Mouse (Mus musculus) hindbrain, embryonic 14.5 days (tissue): Measurements from ENCODE around the gene Memo1. TPM values are rescaled to one million over a fixed set of nuclear protein-coding genes. Genes with fewer than 3 reads are reported as not detected.
A peak's percentile ranks its signal among the peaks of the same experiment; 100 is the strongest.
"Not testable (repeated sequence)": the region's sequence is repeated elsewhere in the genome, so short reads cannot be mapped to it uniquely, and the experiment has no call there.

Experiments used
- ATAC-seq: fragments of 200-750 bp; cut with Nextera tagmentation; 2 replicates; pipeline ENCODE4 v1.8.0; 2017; ENCODE audit warnings: moderate number of reproducible peaks, mild to moderate bottlenecking, moderate TSS enrichment, moderate library complexity; ENCODE audit not compliant: low FRiP score
- DNase-seq: peaks from one replicate; pipeline ENCODE4 v3.0.0-alpha.2; 2015; ENCODE audit warnings: low spot score
- H3K27ac ChIP-seq: fragments of 300-500 bp; sonication (generic); 2 replicates; pipeline ENCODE4 v1.5.1; 2014; ENCODE audit warnings: mild to moderate bottlenecking, moderate library complexity
- H3K27me3 ChIP-seq: fragments of 300-500 bp; sonication (generic); 2 replicates; pipeline ENCODE4 v1.6.1; 2014; ENCODE audit warnings: mild to moderate bottlenecking, low read length, mixed read lengths; ENCODE audit not compliant: control insufficient read depth, insufficient read depth
- H3K36me3 ChIP-seq: fragments of 300-500 bp; sonication (generic); replicated peaks from 2 replicates; pipeline ENCODE4 v1.6.1; 2014; ENCODE audit not compliant: control insufficient read depth, insufficient read depth
- H3K4me1 ChIP-seq: fragments of 300-500 bp; sonication (generic); replicated peaks from 2 replicates; pipeline ENCODE4 v1.6.1; 2014; ENCODE audit warnings: antibody characterized with exemption, low read length, mixed read lengths; ENCODE audit not compliant: control insufficient read depth, insufficient read depth
- H3K4me2 ChIP-seq: fragments of 300-500 bp; sonication (generic); replicated peaks from 2 replicates; pipeline ENCODE4 v1.6.1; 2014; ENCODE audit warnings: mild to moderate bottlenecking, moderate library complexity
- H3K4me3 ChIP-seq: fragments of 300-500 bp; sonication (generic); replicated peaks from 2 replicates; pipeline ENCODE4 v1.5.1; 2014; ENCODE audit warnings: mild to moderate bottlenecking, low read length
- H3K9ac ChIP-seq: fragments of 300-500 bp; sonication (generic); 2 replicates; pipeline ENCODE4 v1.6.1; 2014
- H3K9me3 ChIP-seq: fragments of 300-500 bp; sonication (generic); 2 replicates; pipeline ENCODE4 v1.6.1; 2016; ENCODE audit warnings: low read length; ENCODE audit not compliant: control insufficient read depth
- WGBS: fragments of 180-500 bp; shearing (Covaris S2); extraction: QIAGEN DNeasy Blood & Tissue Kit; methylation state at CpG from one replicate; pipeline ENCODE4 v1.1.7; 2014; 5-methylcytosine and 5-hydroxymethylcytosine counted together
- polyA plus RNA-seq: library from polyadenylated mRNA; unstranded; fragments of >200 nt; fragmentation: Nextera tagmentation; extraction: Ambion mirVana; gene quantifications from 2 replicates; pipeline ENCODE4 v1.2.1, GENCODE M21; 2014

Memo1 gene
- 61.0 and 61.9 TPM in 2 replicates for polyA plus RNA-seq

GRCm38 (mm10) chr17:74295026-74295970 lies at the start of gene Memo1:
Gene Memo1, minus strand, starts transcription at chr17:74295521.
- peak within 1 kb of the TSS; percentile 94 for H3K9ac ChIP-seq
- H3K4me1 ChIP-seq: peaks cover 26% of the 10 kb centered on the region
- H3K4me2 ChIP-seq: peak within 1 kb of the TSS; percentile 84
- peak within 1 kb of the TSS; percentile 98 for H3K27ac ChIP-seq
- DNase-seq (peak; percentile 79), ATAC-seq (peak; percentile 94)
- no peaks in the 10 kb centered on the region for H3K27me3 ChIP-seq
- peaks cover 9% of the 10 kb centered on the region; the same call in 1 of the 2 replicates for H3K36me3 ChIP-seq
- H3K9me3 ChIP-seq: no peaks in the 10 kb centered on the region
- WGBS: under 1% methylated on average over 75 of the region's 110 CpGs
- peak within 1 kb of the TSS; percentile 91 for H3K4me3 ChIP-seq

- DNase-seq (no peak), ATAC-seq (no peak)
- Histone ChIP-seq H3K4me2 (peak overlapping the region; percentile 94), H3K4me3 (peak overlapping the region; percentile 84), H3K27me3 (no peaks in the 10 kb centered on the region), H3K4me1 (peaks cover 33% of the 10 kb centered on the region), H3K27ac (no peak overlapping the region), H3K9ac (peak overlapping the region; percentile 96; the same call in 1 of the 2 replicates), H3K36me3 (no peaks in the 10 kb centered on the region), H3K9me3 (no peaks in the 10 kb centered on the region)
- WGBS: 30% methylated on average over 5 of the region's 5 CpGs
These were observed 45.8 kb upstream of the Memo1 start for GRCm38 (mm10) chr17:74341151-74341550.

- ATAC-seq (peak; percentile 65), DNase-seq (peak; percentile 31)
- Histone ChIP-seq H3K4me1 (peaks cover 33% of the 10 kb centered on the region), H3K9me3 (no peaks in the 10 kb centered on the region), H3K27me3 (no peaks in the 10 kb centered on the region), H3K4me3 (peak within 1 kb of the TSS; percentile 84), H3K27ac (peak within 1 kb of the TSS; percentile 98), H3K9ac (peak within 1 kb of the TSS; percentile 96), H3K36me3 (no peaks in the 10 kb centered on the region), H3K4me2 (peak within 1 kb of the TSS; percentile 94)
- WGBS: under 1% methylated on average over 71 of the region's 90 CpGs
These were observed 43.9 kb upstream of the Memo1 start, which contains the start of gene Spast for GRCm38 (mm10) chr17:74338937-74339804. Gene Spast, plus strand, starts transcription at chr17:74338987.

GRCm38 (mm10) chr17:74338225-74338931 lies 43.1 kb upstream of the Memo1 start:
- H3K36me3 ChIP-seq: no peaks in the 10 kb centered on the region
- ATAC-seq (peak; percentile 92), DNase-seq (peak; percentile 97)
- no peaks in the 10 kb centered on the region for H3K27me3 ChIP-seq
- H3K4me2 ChIP-seq: peak overlapping the region; percentile 94
- peaks cover 33% of the 10 kb centered on the region for H3K4me1 ChIP-seq
- under 1% methylated on average over 35 of the region's 50 CpGs for WGBS
- peak overlapping the region; percentile 84 for H3K4me3 ChIP-seq
- peak overlapping the region; percentile 96 for H3K9ac ChIP-seq
- no peaks in the 10 kb centered on the region for H3K9me3 ChIP-seq
- H3K27ac ChIP-seq: peak overlapping the region; percentile 98

GRCm38 (mm10) chr17:74331049-74331676 lies 35.8 kb upstream of the Memo1 start:
- ATAC-seq (no peak), DNase-seq (no peak)
- no peak overlapping the region for H3K4me2 ChIP-seq
- no peak overlapping the region for H3K9ac ChIP-seq
- H3K4me3 ChIP-seq: no peak overlapping the region
- H3K4me1 ChIP-seq: no peaks in the 10 kb centered on the region
- no peaks in the 10 kb centered on the region for H3K9me3 ChIP-seq
- H3K36me3 ChIP-seq: no peaks in the 10 kb centered on the region
- H3K27ac ChIP-seq: no peak overlapping the region
- WGBS: 82% methylated on average over 9 of the region's 9 CpGs
- no peaks in the 10 kb centered on the region for H3K27me3 ChIP-seq

- not testable (repeated sequence) for H3K27me3 ChIP-seq, ATAC-seq, H3K9me3 ChIP-seq, H3K4me1 ChIP-seq, H3K36me3 ChIP-seq, H3K9ac ChIP-seq, H3K4me2 ChIP-seq, H3K4me3 ChIP-seq, H3K27ac ChIP-seq
- 52% methylated on average over 2 of the region's 2 CpGs for WGBS
- DNase-seq: peak; percentile 65
These were observed 32.8 kb upstream of the Memo1 start for GRCm38 (mm10) chr17:74328146-74328545.

- WGBS: 87% methylated on average over 7 of the region's 7 CpGs
- not testable (repeated sequence) for H3K36me3 ChIP-seq, ATAC-seq, H3K9me3 ChIP-seq, H3K4me2 ChIP-seq, H3K27ac ChIP-seq, H3K27me3 ChIP-seq, H3K4me3 ChIP-seq, DNase-seq, H3K9ac ChIP-seq, H3K4me1 ChIP-seq
These were observed 31.9 kb upstream of the Memo1 start for GRCm38 (mm10) chr17:74327195-74327594.

- ATAC-seq: no peak
- H3K27ac ChIP-seq: no peak within 1 kb of the TSS
These were observed 28.5 kb upstream of the Memo1 start, which contains the start of gene Dpy30 for GRCm38 (mm10) chr17:74323844-74324243. Gene Dpy30, minus strand, starts transcription at chr17:74323944.

More at GRCm38 (mm10) chr17:74323844-74324243, 28.5 kb upstream of the Memo1 start, which contains the start of gene Dpy30:
- 82% methylated on average over 2 of the region's 2 CpGs for WGBS
- H3K4me2 ChIP-seq: no peak within 1 kb of the TSS
- H3K9me3 ChIP-seq: no peaks in the 10 kb centered on the region
- no peak within 1 kb of the TSS for H3K9ac ChIP-seq
- DNase-seq: no peak
- no peaks in the 10 kb centered on the region for H3K4me1 ChIP-seq
- no peaks in the 10 kb centered on the region for H3K27me3 ChIP-seq
- no peaks in the 10 kb centered on the region for H3K36me3 ChIP-seq
- no peak within 1 kb of the TSS for H3K4me3 ChIP-seq
